Mouse (Mus musculus): ENCODE data around the gene Olfr456. TPM values are rescaled to one million over a fixed set of nuclear protein-coding genes. Genes with fewer than 3 reads are reported as not detected.

Olfr456 gene
- not detected in 2 replicates for polyA plus RNA-seq (2015; fragmentation: Nextera tagmentation; extraction: Ambion mirVana)

DNA sequence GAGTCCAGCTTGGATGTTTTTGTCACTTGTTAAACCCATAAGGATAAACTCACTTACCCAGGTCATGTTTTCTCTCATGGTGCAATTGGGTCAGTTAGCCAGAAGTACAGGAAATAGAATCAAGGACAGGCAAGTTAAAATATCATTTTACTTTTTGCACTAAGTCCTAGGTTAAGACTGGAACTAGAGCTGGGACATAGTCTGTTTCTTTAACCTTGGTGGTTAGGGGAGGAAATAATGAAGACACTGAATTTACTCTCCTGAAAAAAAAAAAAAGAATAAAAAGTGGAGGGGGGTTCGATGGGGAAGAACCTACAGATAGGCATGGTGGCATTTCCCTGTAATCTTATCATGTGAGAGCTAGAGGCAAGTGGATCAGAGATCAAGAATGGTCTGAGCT is at the start of gene Olfr456:
TSS of gene Olfr456 (minus strand) at position 101 of the 400 bp plus-strand sequence.

DNA sequence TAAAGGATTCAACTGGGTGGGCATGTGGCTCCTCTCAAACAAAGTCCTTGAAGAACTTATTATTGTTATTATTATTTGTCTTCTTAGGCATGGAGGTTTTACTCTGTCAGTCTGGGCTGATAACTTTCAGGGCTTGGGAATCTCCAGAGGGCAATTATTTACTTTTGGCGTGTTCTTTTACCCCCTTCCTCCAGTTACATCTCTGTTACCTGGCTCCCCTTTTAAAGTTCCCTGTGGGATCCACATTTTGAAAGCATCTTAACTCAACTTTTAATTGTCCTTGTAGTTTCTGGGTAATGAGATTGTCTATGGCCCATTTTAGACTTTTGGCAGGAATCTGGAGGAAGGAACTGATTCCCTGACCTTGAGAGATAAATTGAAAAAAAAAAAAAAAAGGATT is 10.8 kb downstream of the Olfr456 start, which contains the start of gene Olfr457:
TSS of gene Olfr457 (minus strand) at position 101 of the 400 bp plus-strand sequence.

DNA sequence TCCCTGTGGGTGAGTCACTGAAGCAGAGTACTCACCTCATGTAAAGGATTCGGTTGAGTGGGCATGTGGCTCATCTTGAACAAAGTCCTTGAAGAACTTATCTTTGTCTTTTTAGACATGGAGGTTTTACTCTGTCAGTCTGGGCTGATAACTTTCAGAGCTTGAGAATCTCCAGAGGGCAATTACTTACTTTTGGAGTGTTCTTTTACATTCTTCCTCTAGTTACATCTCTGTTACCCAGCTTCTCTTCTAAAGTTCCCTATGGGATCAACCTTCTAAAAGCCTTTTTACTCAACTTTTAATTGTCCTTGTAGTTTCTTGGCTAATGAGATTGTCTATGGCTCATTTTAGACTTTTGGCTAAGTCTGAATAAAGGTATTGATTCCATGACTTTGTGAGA is 21.9 kb downstream of the Olfr456 start, which contains the start of gene Olfr458:
TSS of gene Olfr458 (minus strand) at position 101 of the 400 bp plus-strand sequence.

Other genes with a start within 250 kb of the Olfr456 start
- gene Gstk1, start 241.3 kb downstream of the Olfr456 start, polyA plus RNA-seq (2015; fragmentation: Nextera tagmentation; extraction: Ambion mirVana): 21.2 and 23.7 TPM in 2 replicates
- not detected in 2 replicates for gene Tmem139, start 225.2 kb downstream of the Olfr456 start, polyA plus RNA-seq (2015; fragmentation: Nextera tagmentation; extraction: Ambion mirVana)
- 13.0 and 13.9 TPM in 2 replicates for gene Casp2, start 222.2 kb downstream of the Olfr456 start, polyA plus RNA-seq (2015; fragmentation: Nextera tagmentation; extraction: Ambion mirVana)
- gene Clcn1, start 200.5 kb downstream of the Olfr456 start, polyA plus RNA-seq (2015; fragmentation: Nextera tagmentation; extraction: Ambion mirVana): 0.31 and 0.71 TPM in 2 replicates
- 6.6 and 7.7 TPM in 2 replicates for gene Fam131b, start 162.6 kb downstream of the Olfr456 start, polyA plus RNA-seq (2015; fragmentation: Nextera tagmentation; extraction: Ambion mirVana)
- 60.1 and 68.6 TPM in 2 replicates for gene Zyx, start 137.6 kb downstream of the Olfr456 start, polyA plus RNA-seq (2015; fragmentation: Nextera tagmentation; extraction: Ambion mirVana)
- gene Epha1, start 113.9 kb downstream of the Olfr456 start, polyA plus RNA-seq (2015; fragmentation: Nextera tagmentation; extraction: Ambion mirVana): 0.40 and 0.52 TPM in 2 replicates
- gene Tas2r143, start 87.0 kb downstream of the Olfr456 start, polyA plus RNA-seq (2015; fragmentation: Nextera tagmentation; extraction: Ambion mirVana): not detected in 2 replicates
- gene Tas2r135, start 81.8 kb downstream of the Olfr456 start, polyA plus RNA-seq (2015; fragmentation: Nextera tagmentation; extraction: Ambion mirVana): not detected in 2 replicates
- gene Tas2r126, start 52.7 kb downstream of the Olfr456 start, polyA plus RNA-seq (2015; fragmentation: Nextera tagmentation; extraction: Ambion mirVana): not detected in 2 replicates
- gene Olfr458, start 22.0 kb downstream of the Olfr456 start, polyA plus RNA-seq (2015; fragmentation: Nextera tagmentation; extraction: Ambion mirVana): not detected in 2 replicates
- not detected in 2 replicates for gene Olfr457, start 10.9 kb downstream of the Olfr456 start, polyA plus RNA-seq (2015; fragmentation: Nextera tagmentation; extraction: Ambion mirVana)
- not detected in 2 replicates for gene Olfr455, start 60.4 kb upstream of the Olfr456 start, polyA plus RNA-seq (2015; fragmentation: Nextera tagmentation; extraction: Ambion mirVana)
- not detected in 2 replicates for gene Tcaf3, start 110.5 kb upstream of the Olfr456 start, polyA plus RNA-seq (2015; fragmentation: Nextera tagmentation; extraction: Ambion mirVana)
- gene Tcaf2, start 158.0 kb upstream of the Olfr456 start, polyA plus RNA-seq (2015; fragmentation: Nextera tagmentation; extraction: Ambion mirVana): 2.6 TPM in 2 replicates
- 161 and 171 TPM in 2 replicates for gene Tcaf1, start 222.9 kb upstream of the Olfr456 start, polyA plus RNA-seq (2015; fragmentation: Nextera tagmentation; extraction: Ambion mirVana)